Mouse (Mus musculus): ENCODE results near the gene Trp53inp2. TPM values are rescaled to one million over a fixed set of nuclear protein-coding genes. Genes with fewer than 3 reads are reported as not detected.

Trp53inp2 gene
- total and polyA plus RNA-seq, 2 experiments from 2014 or later = 58.4 to 121 TPM

- Histone ChIP-seq H3K9ac (replicated peaks; ENCODE audit: low read length, poor library complexity, severe bottlenecking) (no peak overlapping the region), H3K4me3 (ENCODE audit: low read depth, low read length) (no peak overlapping the region), H3K36me3 (ENCODE audit: insufficient read depth, low read length) (no peaks in the 10 kb centered on the region), H3K27ac (ENCODE audit: low read depth, low read length) (no peak overlapping the region), H3K27me3 (ENCODE audit: insufficient read depth, low read length) (no peaks in the 10 kb centered on the region), H3K4me2 (ENCODE audit: low read depth, low read length, poor library complexity, severe bottlenecking) (no peak overlapping the region), H3K4me1 (ENCODE audit: insufficient read depth, low read length) (no peaks in the 10 kb centered on the region), H3K9me3 (ENCODE audit: low read length) (no peaks in the 10 kb centered on the region)
- DNase-seq (ENCODE audit: low spot score) (peak; percentile 57), ATAC-seq (ENCODE audit: low FRiP score) (no peak)
- WGBS = 71% methylated on average over 7 of the region's 7 CpGs
- TF ChIP-seq CTCF (IDR thresholded peaks at IDR 0.05) = no peak
These were observed 11.5 kb upstream of the Trp53inp2 start for GRCm38 (mm10) chr2:155369333-155369883.

GRCm38 (mm10) chr2:155372451-155372850 lies 8.4 kb upstream of the Trp53inp2 start:
- no peak for ATAC-seq (ENCODE audit: low FRiP score)
- TF ChIP-seq CTCF (IDR thresholded peaks at IDR 0.05) = no peak
- 71% methylated on average over 4 of the region's 4 CpGs for WGBS

GRCm38 (mm10) chr2:155373302-155373701 lies 7.6 kb upstream of the Trp53inp2 start:
- H3K27ac ChIP-seq (ENCODE audit: low read depth, low read length) = no peak overlapping the region
- TF ChIP-seq CTCF (IDR thresholded peaks at IDR 0.05) = no peak
- H3K4me1 ChIP-seq (ENCODE audit: insufficient read depth, low read length) = no peaks in the 10 kb centered on the region
- H3K9ac ChIP-seq (replicated peaks; ENCODE audit: low read length, poor library complexity, severe bottlenecking) = no peak overlapping the region
- ATAC-seq (ENCODE audit: low FRiP score) = no peak
- no peaks in the 10 kb centered on the region; the same call in 1 of the 2 replicates for H3K27me3 ChIP-seq (ENCODE audit: insufficient read depth, low read length)
- no peak overlapping the region for H3K4me3 ChIP-seq (ENCODE audit: low read depth, low read length)
- no peak for DNase-seq (ENCODE audit: low spot score)
- H3K4me2 ChIP-seq (ENCODE audit: low read depth, low read length, poor library complexity, severe bottlenecking) = no peak overlapping the region
- WGBS = 85% methylated on average over 1 of the region's 1 CpGs
- no peaks in the 10 kb centered on the region for H3K36me3 ChIP-seq (ENCODE audit: insufficient read depth, low read length)
- H3K9me3 ChIP-seq (ENCODE audit: low read length) = no peaks in the 10 kb centered on the region

More at GRCm38 (mm10) chr2:155372451-155372850, 8.4 kb upstream of the Trp53inp2 start:
- Histone ChIP-seq H3K27ac (ENCODE audit: low read depth, low read length) (no peak overlapping the region), H3K4me2 (ENCODE audit: low read depth, low read length, poor library complexity, severe bottlenecking) (no peak overlapping the region), H3K4me1 (ENCODE audit: insufficient read depth, low read length) (no peaks in the 10 kb centered on the region), H3K27me3 (ENCODE audit: insufficient read depth, low read length) (no peaks in the 10 kb centered on the region; the same call in 1 of the 2 replicates), H3K9ac (replicated peaks; ENCODE audit: low read length, poor library complexity, severe bottlenecking) (no peak overlapping the region), H3K36me3 (ENCODE audit: insufficient read depth, low read length) (no peaks in the 10 kb centered on the region), H3K4me3 (ENCODE audit: low read depth, low read length) (no peak overlapping the region), H3K9me3 (ENCODE audit: low read length) (no peaks in the 10 kb centered on the region)
- DNase-seq (ENCODE audit: low spot score) = no peak

- H3K4me3 ChIP-seq (ENCODE audit: low read depth, low read length) = no peak overlapping the region
- no peaks in the 10 kb centered on the region for H3K9me3 ChIP-seq (ENCODE audit: low read length)
- no peak for ATAC-seq (ENCODE audit: low FRiP score)
- TF ChIP-seq CTCF (IDR thresholded peaks at IDR 0.05) = no peak
- no peak overlapping the region for H3K4me2 ChIP-seq (ENCODE audit: low read depth, low read length, poor library complexity, severe bottlenecking)
- no peak overlapping the region for H3K27ac ChIP-seq (ENCODE audit: low read depth, low read length)
- no peaks in the 10 kb centered on the region; the same call in 1 of the 2 replicates for H3K27me3 ChIP-seq (ENCODE audit: insufficient read depth, low read length)
- H3K9ac ChIP-seq (replicated peaks; ENCODE audit: low read length, poor library complexity, severe bottlenecking) = no peak overlapping the region
- H3K36me3 ChIP-seq (ENCODE audit: insufficient read depth, low read length) = no peaks in the 10 kb centered on the region
- no peak for DNase-seq (ENCODE audit: low spot score)
- WGBS = 68% methylated on average over 1 of the region's 1 CpGs
- H3K4me1 ChIP-seq (ENCODE audit: insufficient read depth, low read length) = no peaks in the 10 kb centered on the region
These were observed 7.0 kb upstream of the Trp53inp2 start for GRCm38 (mm10) chr2:155373886-155374285.

GRCm38 (mm10) chr2:155374521-155374920 lies 6.3 kb upstream of the Trp53inp2 start:
- DNase-seq (ENCODE audit: low spot score) = no peak
- no peak for ATAC-seq (ENCODE audit: low FRiP score)
- H3K27me3 ChIP-seq (ENCODE audit: insufficient read depth, low read length) = no peaks in the 10 kb centered on the region; the same call in 1 of the 2 replicates
- no peaks in the 10 kb centered on the region for H3K9me3 ChIP-seq (ENCODE audit: low read length)
- no peak overlapping the region for H3K4me2 ChIP-seq (ENCODE audit: low read depth, low read length, poor library complexity, severe bottlenecking)
- TF ChIP-seq CTCF (IDR thresholded peaks at IDR 0.05) = no peak
- H3K4me1 ChIP-seq (ENCODE audit: insufficient read depth, low read length) = no peaks in the 10 kb centered on the region
- H3K9ac ChIP-seq (replicated peaks; ENCODE audit: low read length, poor library complexity, severe bottlenecking) = no peak overlapping the region
- H3K27ac ChIP-seq (ENCODE audit: low read depth, low read length) = no peak overlapping the region
- no peak overlapping the region for H3K4me3 ChIP-seq (ENCODE audit: low read depth, low read length)
- no peaks in the 10 kb centered on the region for H3K36me3 ChIP-seq (ENCODE audit: insufficient read depth, low read length)

GRCm38 (mm10) chr2:155376191-155376590 lies 4.7 kb upstream of the Trp53inp2 start:
- Histone ChIP-seq H3K9me3 (ENCODE audit: low read length) (no peaks in the 10 kb centered on the region), H3K36me3 (ENCODE audit: insufficient read depth, low read length) (no peaks in the 10 kb centered on the region), H3K4me3 (ENCODE audit: low read depth, low read length) (no peak overlapping the region), H3K27ac (ENCODE audit: low read depth, low read length) (no peak overlapping the region), H3K27me3 (ENCODE audit: insufficient read depth, low read length) (no peaks in the 10 kb centered on the region; the same call in 1 of the 2 replicates), H3K4me1 (ENCODE audit: insufficient read depth, low read length) (no peaks in the 10 kb centered on the region), H3K4me2 (ENCODE audit: low read depth, low read length, poor library complexity, severe bottlenecking) (no peak overlapping the region), H3K9ac (replicated peaks; ENCODE audit: low read length, poor library complexity, severe bottlenecking) (no peak overlapping the region)
- DNase-seq (ENCODE audit: low spot score) = no peak
- ATAC-seq (ENCODE audit: low FRiP score) = no peak
- TF ChIP-seq CTCF (IDR thresholded peaks at IDR 0.05) = no peak
- 86% methylated on average over 10 of the region's 10 CpGs for WGBS
